Mouse (Mus musculus) heart, postnatal 36 days (tissue): ENCODE data around the gene Wdr27. TPM values are rescaled to one million over a fixed set of nuclear protein-coding genes. Genes with fewer than 3 reads are reported as not detected.
"Not testable (repeated sequence)": the region's sequence is repeated elsewhere in the genome, so short reads cannot be mapped to it uniquely, and the experiment has no call there.

Source experiments
- DNase-seq, 2 experiments: peaks; one replicate each; pipeline ENCODE4 v3.0.0; 2021 to 2022
- intact Hi-C: fragments of 180-260 bp; cut with DNase I; formaldehyde crosslinking; loops from one replicate; pipeline ENCODE4 v1.15.1; 2025
- total RNA-seq, 2 experiments: library from RNA; stranded (reverse); gene quantifications; 2 replicates each; pipeline ENCODE4 v1.2.3; 2021

Wdr27 gene
- total RNA-seq, 2 experiments from 2014 or later = 0.35 to 1.1 TPM

- intact Hi-C loops, DNase-seq: not testable (repeated sequence)
Observed at GRCm38 (mm10) chr17:14935280-14935679, 7.7 kb downstream of the Wdr27 start.

GRCm38 (mm10) chr17:14931469-14931868, 11.5 kb downstream of the Wdr27 start:
- DNase-seq = no peak
- intact Hi-C loops = no loop called here

- DNase-seq = no peak
- intact Hi-C loops = no loop called here
Observed at GRCm38 (mm10) chr17:14930697-14931096, 12.3 kb downstream of the Wdr27 start.

- intact Hi-C loops = no loop called here
Observed at GRCm38 (mm10) chr17:14928631-14929030, 14.3 kb downstream of the Wdr27 start.

GRCm38 (mm10) chr17:14927644-14928218, 15.2 kb downstream of the Wdr27 start:
- DNase-seq = no peak
- intact Hi-C loops = no loop called here

More at GRCm38 (mm10) chr17:14928631-14929030, 14.3 kb downstream of the Wdr27 start:
- no peak for DNase-seq

GRCm38 (mm10) chr17:14921582-14921981, 21.4 kb downstream of the Wdr27 start:
- intact Hi-C loops = no loop called here
- no peak for DNase-seq

- intact Hi-C loops = no loop called here
- no peak for DNase-seq
Observed at GRCm38 (mm10) chr17:14917866-14918265, 25.1 kb downstream of the Wdr27 start.

- intact Hi-C loops = no loop called here
- DNase-seq = no peak
Observed at GRCm38 (mm10) chr17:14914401-14914800, 28.6 kb downstream of the Wdr27 start.

- DNase-seq = no peak
- intact Hi-C loops = no loop called here
Observed at GRCm38 (mm10) chr17:14912981-14913380, 30.0 kb downstream of the Wdr27 start.

GRCm38 (mm10) chr17:14912420-14912819, 30.5 kb downstream of the Wdr27 start:
- intact Hi-C loops = no loop called here
- no peak for DNase-seq

GRCm38 (mm10) chr17:14910771-14911170, 32.2 kb downstream of the Wdr27 start:
- no peak for DNase-seq
- intact Hi-C loops = no loop called here

GRCm38 (mm10) chr17:14909331-14909730, 33.6 kb downstream of the Wdr27 start:
- intact Hi-C loops = loop anchor here (5.0 kb wide), 2 partner anchors 622 to 677 kb away; no protein-coding TSS in a partner anchor
- DNase-seq = no peak

GRCm38 (mm10) chr17:14907136-14907535, 35.8 kb downstream of the Wdr27 start:
- DNase-seq = no peak
- intact Hi-C loops = loop anchor here (5.0 kb wide), 2 partner anchors 620 to 675 kb away; no protein-coding TSS in a partner anchor

GRCm38 (mm10) chr17:14906611-14907010, 36.3 kb downstream of the Wdr27 start:
- intact Hi-C loops = loop anchor here (5.0 kb wide), 2 partner anchors 619 to 674 kb away; no protein-coding TSS in a partner anchor
- peak in 1 of 2 experiments; percentile 5 for DNase-seq

GRCm38 (mm10) chr17:14904637-14905265, 38.2 kb downstream of the Wdr27 start:
- intact Hi-C loops = loop anchor here (1.0 to 5.0 kb wide), 4 partner anchors 359 to 672 kb away; no protein-coding TSS in a partner anchor
- DNase-seq = peak; percentile 75 to 80

- DNase-seq = no peak
- intact Hi-C loops = loop anchor here (1.0 kb wide), 2 partner anchors 359 to 380 kb away; no protein-coding TSS in a partner anchor
Observed at GRCm38 (mm10) chr17:14904206-14904605, 38.8 kb downstream of the Wdr27 start.

- DNase-seq = no peak
- intact Hi-C loops = no loop called here
Observed at GRCm38 (mm10) chr17:14903212-14903611, 39.7 kb downstream of the Wdr27 start.

GRCm38 (mm10) chr17:14898972-14899371, 44.0 kb downstream of the Wdr27 start:
- DNase-seq = no peak
- intact Hi-C loops = no loop called here

- DNase-seq, intact Hi-C loops: not testable (repeated sequence)
Observed at GRCm38 (mm10) chr17:14895058-14895457, 47.9 kb downstream of the Wdr27 start.

- DNase-seq = no peak
- intact Hi-C loops = no loop called here
Observed at GRCm38 (mm10) chr17:14886933-14887332, 56.0 kb downstream of the Wdr27 start.

GRCm38 (mm10) chr17:14874656-14875204, 68.2 kb downstream of the Wdr27 start:
- intact Hi-C loops = no loop called here

GRCm38 (mm10) chr17:14860220-14860619, 82.7 kb downstream of the Wdr27 start:
- intact Hi-C loops = no loop called here
- no peak for DNase-seq

More at GRCm38 (mm10) chr17:14874656-14875204, 68.2 kb downstream of the Wdr27 start:
- DNase-seq = no peak
